Mouse (Mus musculus): ENCODE data around the gene Ski.
A peak's percentile ranks its signal among the peaks of the same experiment; 100 is the strongest.
"Not testable (repeated sequence)": the region's sequence is repeated elsewhere in the genome, so short reads cannot be mapped to it uniquely, and the experiment has no call there.

Ski gene

DNA sequence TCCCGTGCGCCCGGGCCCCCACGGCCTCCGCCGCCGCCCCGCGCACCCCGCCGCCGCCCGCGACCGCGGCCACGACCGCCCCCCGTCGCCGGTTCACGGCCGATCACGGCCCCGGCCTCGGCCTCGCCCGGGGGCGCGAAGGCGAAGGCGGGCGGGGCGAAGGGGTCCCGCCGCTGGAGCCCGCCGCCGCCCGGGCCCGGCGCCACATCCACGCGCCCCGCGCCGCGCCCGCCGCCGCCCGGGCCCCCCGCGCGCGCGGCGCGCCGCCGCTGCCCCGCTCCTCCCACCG, at the start of gene Ski:
TSS of gene Ski (minus strand) at position 41 of the 289 bp plus-strand sequence.
- DNase-seq (ENCODE audit: low read depth): no peak

DNA sequence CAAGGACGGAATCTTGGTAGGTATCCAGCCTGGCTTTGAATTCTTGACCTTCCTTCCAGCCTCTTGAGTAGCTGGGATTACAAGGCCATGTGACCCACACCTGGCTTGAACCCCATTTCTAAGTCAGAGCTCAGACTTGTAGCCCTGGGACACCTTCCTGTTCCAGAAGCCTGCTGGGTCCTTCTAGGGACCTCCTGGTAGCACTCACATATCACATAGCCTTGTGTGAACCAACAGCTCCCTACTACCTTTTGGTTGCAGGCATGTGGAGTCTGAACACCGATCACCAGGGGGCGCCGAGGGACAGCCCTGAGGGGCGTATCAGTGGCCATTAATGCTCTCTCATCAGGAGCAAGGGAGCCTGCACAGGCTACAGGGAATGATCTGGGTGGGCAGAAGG, 46.0 kb upstream of the Ski start:
- DNase-seq (ENCODE audit: low read depth): peak; percentile 81

DNA sequence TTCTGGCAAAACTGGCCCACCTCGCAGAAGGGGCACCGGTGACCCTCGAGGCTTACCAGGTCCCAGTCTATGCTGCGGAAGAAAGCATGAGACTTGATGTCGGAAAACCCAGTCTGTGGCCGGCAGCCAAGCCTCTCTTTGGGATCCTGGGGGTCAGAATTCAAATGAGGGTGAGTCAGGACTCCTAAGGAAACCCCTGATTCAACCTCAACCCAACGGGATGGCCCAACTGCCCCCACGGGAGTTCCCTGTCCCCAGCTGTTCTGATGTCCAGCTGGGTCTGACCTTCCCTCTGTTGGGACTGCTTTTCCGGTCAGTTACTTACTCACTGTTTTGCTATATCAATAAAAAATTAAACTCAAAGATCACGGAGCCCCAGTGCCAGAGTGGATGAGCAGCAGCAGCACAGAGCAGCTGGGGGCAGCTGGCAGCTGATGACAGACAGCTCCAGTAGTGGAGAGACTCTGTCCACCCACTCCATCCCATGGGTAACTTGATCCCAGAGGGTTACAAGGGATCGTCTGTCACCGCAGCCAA, 45.3 kb upstream of the Ski start:
- DNase-seq (ENCODE audit: low read depth): peak; percentile 37

DNA sequence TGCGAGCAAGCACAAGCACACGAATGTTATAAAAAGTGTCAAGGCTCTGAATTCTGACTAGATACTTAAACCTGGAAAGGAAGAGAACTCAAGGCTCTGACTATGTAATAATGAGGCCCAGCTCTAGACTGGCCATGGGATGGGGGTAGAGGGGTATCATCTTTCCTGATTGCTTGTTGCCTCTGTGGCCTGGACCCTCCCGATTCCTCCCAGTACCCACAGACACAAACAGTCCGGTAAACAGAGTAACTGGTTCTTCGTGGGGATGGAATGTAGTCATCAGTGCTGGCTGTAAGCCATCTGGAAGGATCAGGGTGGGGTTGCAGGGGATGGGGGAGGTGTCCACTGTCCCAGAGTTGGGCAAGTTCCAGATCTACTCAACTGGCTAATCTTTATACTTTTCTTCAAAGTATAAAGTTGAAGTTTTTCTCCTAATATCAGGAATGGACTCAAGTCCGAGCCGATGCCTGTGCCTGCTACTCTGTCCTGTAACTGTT, 44.7 kb upstream of the Ski start:
- peak; percentile 64 for DNase-seq (ENCODE audit: low read depth)

DNA sequence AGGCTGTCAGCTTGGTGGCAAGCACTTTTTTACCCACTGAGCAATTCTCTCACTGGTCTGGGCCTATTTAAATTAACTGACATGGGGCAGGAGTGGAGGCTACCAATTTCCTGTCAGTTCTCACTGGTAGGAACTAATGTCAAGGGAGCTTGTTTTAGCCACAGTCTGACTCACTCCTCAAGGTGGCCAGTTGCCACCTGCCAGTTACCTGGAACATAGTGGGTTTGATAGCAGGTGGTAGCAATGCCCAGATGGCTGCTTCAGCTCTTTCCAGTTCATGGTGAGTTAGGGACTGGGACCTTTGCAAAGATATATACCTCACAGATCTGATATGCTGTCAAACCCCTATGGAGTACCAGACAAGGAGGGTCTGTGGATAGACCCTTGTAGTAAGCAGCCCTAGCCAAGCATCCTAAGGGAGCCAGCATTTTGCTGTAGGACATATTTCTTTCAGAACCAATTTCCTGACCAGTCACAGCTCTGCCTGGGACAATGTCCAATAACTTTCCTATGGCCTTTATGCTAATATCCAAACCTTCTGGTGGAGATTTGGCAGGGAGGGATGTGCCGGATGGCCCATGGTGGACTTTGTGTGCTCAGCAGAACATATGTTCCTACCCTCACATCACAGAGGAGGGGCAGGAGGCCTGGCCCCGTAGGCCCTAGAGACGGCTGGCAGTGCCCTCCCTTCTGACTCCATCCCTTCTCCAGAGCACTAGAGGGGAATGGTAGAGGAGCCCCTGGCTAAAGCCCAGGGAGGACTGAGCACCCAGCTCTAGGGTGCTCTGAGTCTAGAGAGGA, 42.3 kb upstream of the Ski start:
- no peak for DNase-seq (ENCODE audit: low read depth)

- no peak for DNase-seq (ENCODE audit: low read depth)
These were observed 29.9 kb upstream of the Ski start for GRCm38 (mm10) chr4:155252253-155252652.

DNA sequence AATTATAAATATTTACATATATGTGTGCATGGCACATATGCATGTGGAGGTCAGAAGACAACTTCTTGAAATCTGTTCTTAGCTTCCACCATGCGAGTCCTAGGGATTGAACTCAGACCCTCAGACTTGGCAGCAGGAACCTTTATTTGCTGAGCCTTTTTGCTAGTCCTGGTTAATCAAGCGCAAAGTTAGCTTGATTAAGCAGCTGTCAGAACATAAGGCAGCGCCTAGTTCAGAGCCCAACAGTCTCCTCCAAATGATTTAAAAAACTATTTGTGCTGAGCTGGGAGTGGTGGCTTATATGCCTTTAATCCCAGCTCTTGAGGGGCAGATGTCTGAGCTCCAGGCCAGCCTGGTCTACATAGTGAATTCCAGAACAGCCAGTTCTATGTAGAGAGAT, 28.8 kb upstream of the Ski start:
- DNase-seq (ENCODE audit: low read depth): no peak

- DNase-seq (ENCODE audit: low read depth): no peak
These were observed 28.1 kb upstream of the Ski start for GRCm38 (mm10) chr4:155250361-155251117.

- peak; percentile 90 for DNase-seq (ENCODE audit: low read depth)
These were observed 27.4 kb upstream of the Ski start, which contains the start of gene Faap20 for GRCm38 (mm10) chr4:155249648-155250351. Gene Faap20, plus strand, starts transcription at chr4:155249802.

- DNase-seq (ENCODE audit: low read depth): peak; percentile 97
These were observed 26.9 kb upstream of the Ski start for GRCm38 (mm10) chr4:155249257-155249647.

GRCm38 (mm10) chr4:155248054-155248453, 25.7 kb upstream of the Ski start:
- not testable (repeated sequence) for DNase-seq (ENCODE audit: low read depth)

DNA sequence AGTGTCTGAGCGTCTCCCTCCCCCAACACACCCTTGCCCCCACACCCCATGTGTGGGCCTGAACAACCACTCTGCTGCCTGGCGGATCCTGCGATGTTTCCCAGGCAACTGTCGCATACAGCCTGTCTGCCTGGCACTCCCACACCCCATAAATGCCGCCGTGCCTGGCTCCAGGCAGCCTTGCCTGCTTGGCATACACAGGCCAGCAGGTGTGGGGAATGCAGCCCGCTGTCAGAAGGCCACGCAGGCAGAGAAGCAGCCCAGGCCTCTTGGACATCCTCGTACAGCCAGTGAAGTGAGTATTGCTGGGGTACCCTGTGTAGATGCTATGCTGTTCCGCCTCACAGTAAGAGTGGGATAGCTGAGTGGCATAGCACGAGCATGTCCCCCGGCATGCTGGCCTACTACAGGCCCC, 24.3 kb upstream of the Ski start:
- DNase-seq (ENCODE audit: low read depth): no peak

DNA sequence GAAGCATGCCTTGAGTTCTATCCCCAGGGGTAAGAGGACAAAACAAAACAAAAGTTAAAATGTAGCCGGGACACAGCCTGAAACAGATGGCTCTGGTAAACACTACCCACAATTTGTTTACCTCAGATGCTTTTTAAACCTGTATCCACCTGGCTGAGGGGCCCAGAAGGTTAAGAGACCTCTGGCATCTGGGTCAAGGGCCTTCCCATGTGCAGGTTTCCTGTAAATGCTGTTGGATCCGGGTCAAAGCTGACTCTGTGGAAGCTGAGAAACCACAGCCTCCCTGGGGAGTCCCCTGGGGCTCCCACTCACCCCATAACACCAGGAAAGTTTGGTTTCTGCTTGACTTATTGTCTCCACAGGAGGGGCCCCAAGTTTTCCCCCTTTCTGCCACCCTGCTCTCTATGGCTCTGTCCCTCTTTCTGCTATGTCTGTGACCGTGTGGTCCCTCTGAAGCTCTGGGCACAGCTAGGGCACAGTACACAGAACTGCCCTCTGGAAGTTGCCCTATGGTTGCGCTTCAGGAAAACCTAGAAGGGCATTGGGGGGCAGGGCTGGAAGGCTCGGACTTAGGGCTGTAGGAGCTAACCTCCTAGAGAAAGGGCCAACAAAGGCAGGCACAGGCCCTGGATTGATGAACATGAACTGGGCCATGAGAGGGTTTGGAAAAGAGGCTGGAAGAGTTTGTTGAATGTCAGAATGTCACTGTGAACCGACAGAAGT, 23.5 kb upstream of the Ski start:
- DNase-seq (ENCODE audit: low read depth): peak; percentile 65

DNA sequence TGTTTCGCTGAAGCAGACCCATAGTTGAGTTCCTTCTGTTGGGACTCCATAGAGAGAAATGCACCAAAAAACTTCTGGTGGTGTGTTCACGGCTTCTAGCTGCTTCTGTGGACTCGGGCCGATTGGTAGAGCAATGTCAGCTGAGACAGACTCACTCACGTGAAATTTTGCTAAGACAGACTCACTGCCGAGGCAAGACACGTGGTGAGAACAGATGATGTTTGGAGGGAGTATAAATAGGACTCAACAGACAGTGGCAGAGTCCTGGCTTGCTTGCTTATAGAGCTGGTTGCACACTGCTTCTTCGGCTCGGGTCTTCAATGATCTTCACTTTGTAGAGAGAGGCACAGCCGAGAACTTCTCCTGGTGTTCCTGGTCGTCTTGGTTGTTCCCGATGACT, 20.8 kb upstream of the Ski start:
- no peak for DNase-seq (ENCODE audit: low read depth)

- no peak for DNase-seq (ENCODE audit: low read depth)
These were observed 19.9 kb upstream of the Ski start for GRCm38 (mm10) chr4:155242292-155242691.

DNA sequence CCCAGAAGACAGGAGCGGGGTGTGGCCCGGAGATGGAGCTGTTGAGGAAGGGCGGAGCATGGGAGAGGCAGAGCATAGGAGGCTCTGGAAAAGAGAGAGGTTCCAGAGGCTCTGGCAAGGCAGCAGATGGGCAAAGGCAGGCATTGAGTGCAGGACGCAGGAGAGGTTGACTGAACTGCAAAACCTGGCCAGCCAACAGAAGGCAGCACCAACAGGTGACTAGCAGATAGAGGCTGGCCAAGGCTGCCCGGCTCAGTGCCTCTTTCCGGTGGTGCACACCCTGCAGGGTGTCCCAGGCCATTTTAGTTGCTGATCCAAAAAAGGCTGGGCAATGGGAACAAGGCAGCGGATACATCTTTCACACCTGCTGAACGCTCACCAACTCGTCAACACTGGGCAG, 19.4 kb upstream of the Ski start:
- DNase-seq (ENCODE audit: low read depth): no peak

- no peak for DNase-seq (ENCODE audit: low read depth)
These were observed 17.1 kb upstream of the Ski start for GRCm38 (mm10) chr4:155239494-155239893.

DNA sequence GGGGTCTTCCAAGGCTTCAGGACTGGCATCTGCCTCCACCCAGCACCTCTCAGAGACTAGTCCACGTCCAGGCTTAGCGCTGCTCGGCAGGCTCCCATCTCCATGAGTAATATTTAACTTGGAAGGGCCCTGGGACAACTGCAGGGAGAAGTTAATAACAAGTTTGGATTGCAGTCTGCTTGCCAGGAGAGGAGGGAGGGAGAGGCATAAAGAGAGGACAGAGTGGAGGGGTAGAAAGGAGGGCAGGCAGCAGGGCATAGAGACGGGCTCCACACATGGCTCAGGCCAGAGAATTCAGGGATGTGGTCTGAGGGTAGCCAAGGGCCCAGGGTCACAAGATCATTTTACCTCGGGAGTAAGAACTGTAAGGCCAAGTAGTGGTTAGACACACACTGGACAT, 15.9 kb upstream of the Ski start:
- DNase-seq (ENCODE audit: low read depth): peak; percentile 89

DNA sequence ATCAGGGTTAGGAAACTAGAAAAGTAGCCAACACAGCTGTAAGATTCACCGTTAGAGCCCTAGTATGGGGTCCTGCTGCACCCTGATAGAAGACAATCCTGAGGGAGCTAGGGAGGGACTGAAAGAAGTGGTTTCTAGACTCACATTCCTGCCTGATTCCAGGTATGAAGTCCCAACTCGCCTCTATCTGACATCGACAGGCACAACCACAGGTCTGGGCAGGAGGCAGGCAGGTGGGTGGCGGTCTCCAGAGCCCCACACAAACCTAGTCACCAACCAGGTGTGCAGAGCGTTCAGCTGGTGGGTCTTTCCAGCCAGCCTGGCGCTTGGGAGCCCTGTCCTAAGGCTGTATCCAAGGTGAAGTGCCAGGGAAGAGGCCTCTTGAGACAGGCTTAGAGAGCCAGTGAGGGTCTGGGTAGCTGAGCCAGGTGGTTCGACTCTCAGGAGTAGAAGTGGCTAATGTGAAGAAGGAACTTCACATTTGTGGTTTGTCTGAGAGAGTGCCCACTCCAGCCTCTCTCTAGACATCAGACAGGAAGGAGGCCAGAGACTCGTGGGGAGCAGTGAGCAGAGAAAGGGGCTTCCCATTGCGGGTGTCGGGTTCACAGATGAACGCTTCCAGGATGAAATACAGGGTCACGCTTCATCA, 14.5 kb upstream of the Ski start:
- DNase-seq (ENCODE audit: low read depth): no peak

GRCm38 (mm10) chr4:155235311-155236119, 13.1 kb upstream of the Ski start:
- DNase-seq (ENCODE audit: low read depth): peak; percentile 98

All from NIH3T3 (cell line).